Mouse (Mus musculus) megakaryocyte, embryonic 14.5 days (primary cell): ENCODE data around the gene Scfd2.

Experiments used
- FLI1 ChIP-seq: IDR thresholded peaks from 2 replicates; pipeline ENCODE4 v1.6.1; 2012; ENCODE audit warnings: low read length, inconsistent platforms, mixed read lengths
- GATA1 ChIP-seq: IDR thresholded peaks from 3 replicates; pipeline ENCODE4 v1.6.1; 2012; ENCODE audit warnings: mixed read lengths, low read length, inconsistent platforms, borderline replicate concordance

DNA sequence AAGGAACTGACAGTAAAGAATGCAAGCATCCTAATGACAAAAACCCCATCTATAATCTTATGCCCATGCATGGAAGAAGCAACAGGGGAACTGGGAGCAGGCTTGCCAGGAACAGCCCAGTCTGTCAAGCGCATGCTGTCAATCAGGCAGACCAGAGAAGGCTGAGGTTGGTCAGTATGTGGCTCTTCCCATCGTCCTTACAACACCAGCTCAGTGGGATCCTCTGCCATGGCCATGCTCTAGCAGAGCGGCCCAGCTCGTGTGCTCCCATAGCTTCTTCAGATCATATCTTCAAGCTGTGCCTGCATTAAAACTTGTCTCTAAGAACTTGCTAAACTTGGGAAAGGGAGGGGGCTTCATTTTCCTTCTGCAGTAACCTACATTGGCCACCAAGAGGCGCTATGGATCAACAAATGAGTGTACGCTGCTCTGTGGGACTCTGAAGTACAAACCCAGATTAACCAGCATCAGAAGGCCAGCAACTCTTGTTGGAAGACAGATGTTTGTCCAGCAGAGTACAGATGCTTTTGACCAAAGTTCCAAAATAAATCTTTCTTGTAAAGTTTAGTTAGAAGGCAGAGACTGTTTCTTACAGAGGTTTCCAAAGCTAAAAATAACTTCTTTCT lies 220.2 kb downstream of the Scfd2 start:
- TF ChIP-seq GATA1 = no peak
- no peak for TF ChIP-seq FLI1
